Mouse (Mus musculus) embryonic facial prominence, embryonic 14.5 days (tissue): ENCODE data around the gene Dgcr2. TPM values are rescaled to one million over a fixed set of nuclear protein-coding genes. Genes with fewer than 3 reads are reported as not detected.
A peak's percentile ranks its signal among the peaks of the same experiment; 100 is the strongest.

Experiments
- ATAC-seq: fragments of 200-750 bp; cut with Nextera tagmentation; 2 replicates; pipeline ENCODE4 v1.8.0; 2017; ENCODE audit warnings: low read depth, moderate number of reproducible peaks, moderate TSS enrichment
- DNase-seq: peaks from one replicate; pipeline ENCODE4 v3.0.0-alpha.2; 2015; ENCODE audit warnings: low spot score
- H3K27ac ChIP-seq: fragments of 300-500 bp; sonication (generic); replicated peaks from 2 replicates; pipeline ENCODE4 v1.5.1; 2014; ENCODE audit warnings: low read depth, mild to moderate bottlenecking, low read length, moderate library complexity
- H3K27me3 ChIP-seq: fragments of 300-500 bp; sonication (generic); replicated peaks from 2 replicates; pipeline ENCODE4 v1.6.1; 2014; ENCODE audit warnings: low read length; ENCODE audit not compliant: control insufficient read depth, insufficient read depth
- H3K36me3 ChIP-seq: fragments of 300-500 bp; sonication (generic); 2 replicates; pipeline ENCODE4 v1.6.1; 2014; ENCODE audit warnings: low read length, mixed read lengths; ENCODE audit not compliant: control insufficient read depth, insufficient read depth
- H3K4me1 ChIP-seq: fragments of 300-500 bp; sonication (generic); 2 replicates; pipeline ENCODE4 v1.6.1; 2014; ENCODE audit warnings: antibody characterized with exemption, low read length; ENCODE audit not compliant: control insufficient read depth, insufficient read depth
- H3K4me2 ChIP-seq: fragments of 300-500 bp; sonication (generic); 2 replicates; pipeline ENCODE4 v1.6.1; 2014; ENCODE audit warnings: low read depth, mild to moderate bottlenecking, low read length, moderate library complexity, mixed read lengths
- H3K4me3 ChIP-seq: fragments of 300-500 bp; sonication (generic); 2 replicates; pipeline ENCODE4 v1.5.1; 2014; ENCODE audit warnings: low read depth, mild to moderate bottlenecking, low read length
- H3K9ac ChIP-seq: fragments of 300-500 bp; sonication (generic); 2 replicates; pipeline ENCODE4 v1.6.1; 2014; ENCODE audit warnings: low read depth, mild to moderate bottlenecking, low read length, moderate library complexity, mixed read lengths
- H3K9me3 ChIP-seq: fragments of 300-500 bp; sonication (generic); 2 replicates; pipeline ENCODE4 v1.6.1; 2016; ENCODE audit warnings: low read length; ENCODE audit not compliant: control insufficient read depth
- WGBS: fragments of 180-500 bp; shearing (Covaris S2); extraction: QIAGEN DNeasy Blood & Tissue Kit; methylation state at CpG from one replicate; pipeline ENCODE4 v1.1.7; 2014; 5-methylcytosine and 5-hydroxymethylcytosine counted together
- polyA plus RNA-seq: library from polyadenylated mRNA; unstranded; fragments of >200 nt; fragmentation: Nextera tagmentation; extraction: Ambion mirVana; gene quantifications from 2 replicates; pipeline ENCODE4 v1.2.1, GENCODE M21; 2014

The Dgcr2 gene
- polyA plus RNA-seq, 1 experiment from 2014 or later = 81.9 TPM

GRCm38 (mm10) chr16:17798321-17799180, 99.8 kb downstream of the Dgcr2 start:
- Histone ChIP-seq H3K9ac (peak overlapping the region; percentile 96), H3K27ac (peak overlapping the region; percentile 98), H3K27me3 (peaks cover 29% of the 10 kb centered on the region), H3K9me3 (no peaks in the 10 kb centered on the region), H3K4me3 (peak overlapping the region; percentile 84), H3K36me3 (peaks cover 20% of the 10 kb centered on the region; the same call in 1 of the 2 replicates), H3K4me2 (peak overlapping the region; percentile 80), H3K4me1 (peaks cover 53% of the 10 kb centered on the region)
- DNase-seq (peak; percentile 80), ATAC-seq (peak; percentile 60)
- WGBS = 9% methylated on average over 11 of the region's 45 CpGs

- H3K27ac ChIP-seq = peak overlapping the region; percentile 98
- peak; percentile 39 for DNase-seq
Measured at GRCm38 (mm10) chr16:17797812-17798311, 100.5 kb downstream of the Dgcr2 start.

GRCm38 (mm10) chr16:17796971-17797811, 101.2 kb downstream of the Dgcr2 start, which contains the start of gene Scarf2:
Scarf2 (plus strand) TSS chr16:17797282.
- peaks cover 15% of the 10 kb centered on the region; the same call in 1 of the 2 replicates for H3K27me3 ChIP-seq
- WGBS = 2% methylated on average over 20 of the region's 81 CpGs
- ATAC-seq (peak; percentile 80), DNase-seq (peak; percentile 84)
- peak within 1 kb of the TSS; percentile 84 for H3K4me3 ChIP-seq
- peak within 1 kb of the TSS; percentile 96 for H3K9ac ChIP-seq
- no peaks in the 10 kb centered on the region for H3K9me3 ChIP-seq
- peak within 1 kb of the TSS; percentile 98 for H3K27ac ChIP-seq
- peak within 1 kb of the TSS; percentile 80 for H3K4me2 ChIP-seq
- H3K36me3 ChIP-seq = peaks cover 23% of the 10 kb centered on the region; the same call in 1 of the 2 replicates
- peaks cover 39% of the 10 kb centered on the region for H3K4me1 ChIP-seq

More at GRCm38 (mm10) chr16:17797812-17798311, 100.5 kb downstream of the Dgcr2 start:
- peak overlapping the region; percentile 80 for H3K4me2 ChIP-seq
- peaks cover 22% of the 10 kb centered on the region for H3K27me3 ChIP-seq
- 2% methylated on average over 28 of the region's 29 CpGs for WGBS
- peak; percentile 35; the same call in 1 of the 2 replicates for ATAC-seq
- H3K4me1 ChIP-seq = peaks cover 46% of the 10 kb centered on the region
- peak overlapping the region; percentile 96 for H3K9ac ChIP-seq
- H3K9me3 ChIP-seq = no peaks in the 10 kb centered on the region
- H3K4me3 ChIP-seq = peak overlapping the region; percentile 84
- H3K36me3 ChIP-seq = peaks cover 20% of the 10 kb centered on the region; the same call in 1 of the 2 replicates

- no peaks in the 10 kb centered on the region for H3K9me3 ChIP-seq
- H3K27me3 ChIP-seq = peaks cover 8% of the 10 kb centered on the region; the same call in 1 of the 2 replicates
- H3K4me3 ChIP-seq = peak overlapping the region; percentile 84
- H3K4me1 ChIP-seq = peaks cover 33% of the 10 kb centered on the region
- DNase-seq (no peak), ATAC-seq (no peak)
- H3K27ac ChIP-seq = peak overlapping the region; percentile 98
- H3K9ac ChIP-seq = peak overlapping the region; percentile 96
- peak overlapping the region; percentile 80 for H3K4me2 ChIP-seq
- H3K36me3 ChIP-seq = peaks cover 29% of the 10 kb centered on the region
Measured at GRCm38 (mm10) chr16:17796519-17796918, 101.8 kb downstream of the Dgcr2 start.

GRCm38 (mm10) chr16:17795643-17796042, 102.7 kb downstream of the Dgcr2 start:
- DNase-seq = no peak
- 68% methylated on average over 5 of the region's 5 CpGs for WGBS
- no peak for ATAC-seq
- Histone ChIP-seq H3K4me2 (no peak overlapping the region), H3K9ac (peak overlapping the region; percentile 96; the same call in 1 of the 2 replicates), H3K9me3 (no peaks in the 10 kb centered on the region), H3K27ac (no peak overlapping the region), H3K4me3 (no peak overlapping the region), H3K4me1 (peaks cover 25% of the 10 kb centered on the region), H3K27me3 (0 out of 2 replicates have a peak, but pooled peaks cover 2% of the 10 kb centered on the region), H3K36me3 (peaks cover 38% of the 10 kb centered on the region)

- peaks cover 54% of the 10 kb centered on the region for H3K36me3 ChIP-seq
- ATAC-seq = no peak
Measured at GRCm38 (mm10) chr16:17794047-17794446, 104.3 kb downstream of the Dgcr2 start.

GRCm38 (mm10) chr16:17792728-17793127, 105.6 kb downstream of the Dgcr2 start:
- H3K4me3 ChIP-seq = no peak overlapping the region
- no peak overlapping the region for H3K27ac ChIP-seq
- ATAC-seq (no peak), DNase-seq (peak; percentile 27)
- 79% methylated on average over 3 of the region's 3 CpGs for WGBS
- peaks cover 9% of the 10 kb centered on the region for H3K4me1 ChIP-seq
- H3K4me2 ChIP-seq = no peak overlapping the region
- H3K9me3 ChIP-seq = no peaks in the 10 kb centered on the region
- H3K36me3 ChIP-seq = peaks cover 65% of the 10 kb centered on the region
- no peaks in the 10 kb centered on the region for H3K27me3 ChIP-seq
- H3K9ac ChIP-seq = no peak overlapping the region

More at GRCm38 (mm10) chr16:17794047-17794446, 104.3 kb downstream of the Dgcr2 start:
- H3K27ac ChIP-seq = no peak overlapping the region
- 90% methylated on average over 4 of the region's 4 CpGs for WGBS
- no peaks in the 10 kb centered on the region for H3K9me3 ChIP-seq
- no peak for DNase-seq
- H3K4me2 ChIP-seq = no peak overlapping the region
- H3K4me1 ChIP-seq = peaks cover 11% of the 10 kb centered on the region
- H3K4me3 ChIP-seq = no peak overlapping the region
- H3K27me3 ChIP-seq = no peaks in the 10 kb centered on the region
- no peak overlapping the region for H3K9ac ChIP-seq
